Mouse (Mus musculus): Measurements from ENCODE around the gene Rps9. TPM values are rescaled to one million over a fixed set of nuclear protein-coding genes. Genes with fewer than 3 reads are reported as not detected.

The Rps9 gene
- polyA plus RNA-seq, 1 experiment from 2014 or later = 1,625 TPM

DNA sequence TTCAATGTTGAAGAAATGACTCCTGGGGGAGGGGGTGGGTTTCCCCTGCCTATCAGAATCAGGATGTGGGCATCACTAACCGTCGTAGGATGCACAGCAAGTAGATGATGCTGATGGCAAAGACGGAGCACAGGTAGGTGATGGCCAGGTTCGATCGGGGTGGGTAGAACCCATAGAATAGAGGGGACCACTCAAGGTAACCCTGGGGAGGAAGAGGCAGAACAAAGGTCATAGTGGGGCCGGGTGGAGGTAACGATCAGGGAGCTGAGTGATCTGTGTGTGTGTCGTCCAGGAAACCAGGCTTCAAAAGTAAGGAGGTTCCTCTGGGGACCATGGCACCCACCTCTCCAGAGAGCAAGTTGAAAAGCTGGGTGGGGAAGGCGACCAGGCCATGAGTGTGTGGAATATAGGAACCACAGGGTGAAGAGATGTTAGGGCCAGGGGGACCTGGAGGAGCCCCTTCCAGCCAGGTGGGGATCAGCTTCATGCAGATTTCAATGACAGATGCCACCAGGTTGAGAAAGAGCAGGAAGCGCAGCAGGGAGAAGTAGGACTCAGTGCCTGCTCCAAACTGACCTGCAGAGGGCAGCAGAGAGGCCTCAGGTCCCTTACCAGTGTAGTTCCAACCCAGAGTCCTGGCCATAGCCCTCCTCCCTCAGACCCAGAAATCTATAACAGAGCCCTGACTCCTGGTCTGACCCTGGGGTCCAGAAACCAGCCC, 29.1 kb upstream of the Rps9 start:
- ATAC-seq (ENCODE audit: insufficient read depth) = peak; percentile 85; the same call in 1 of the 2 replicates
- peak; percentile 89 for TF ChIP-seq CTCF (IDR thresholded peaks at IDR 0.05; ENCODE audit: low read depth)

DNA sequence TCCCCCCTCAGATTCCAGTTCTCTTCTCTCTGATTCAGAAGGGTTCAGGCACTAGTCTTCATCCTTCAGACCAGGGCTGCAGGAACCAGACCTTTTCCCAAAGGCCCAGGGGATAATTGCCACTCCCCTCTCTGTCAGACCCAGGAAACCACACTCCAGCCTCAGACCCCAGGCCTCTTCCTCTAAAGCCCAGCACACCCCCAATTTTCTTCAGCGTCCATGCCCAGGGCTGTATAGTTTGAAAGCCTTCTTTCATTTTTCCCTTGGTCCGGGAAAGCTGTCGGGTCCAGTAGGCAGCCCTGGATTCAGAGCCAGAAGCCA, 28.6 kb upstream of the Rps9 start:
- H3K4me1 ChIP-seq (ENCODE audit: insufficient read depth) = no peaks in the 10 kb centered on the region

More for the DNA sequence above, 29.1 kb upstream of the Rps9 start:
- no peak overlapping the region for H3K27ac ChIP-seq (ENCODE audit: low read depth)
- 71% methylated on average over 10 of the region's 10 CpGs for WGBS
- no peaks in the 10 kb centered on the region for H3K9me3 ChIP-seq (ENCODE audit: low read depth, low read length)
- no peak overlapping the region; the same call in 1 of the 2 replicates for H3K9ac ChIP-seq
- H3K27me3 ChIP-seq (ENCODE audit: insufficient read depth, low read length) = no peaks in the 10 kb centered on the region
- no peak overlapping the region for H3K4me3 ChIP-seq (ENCODE audit: low read depth, low read length)
- peak; percentile 92 for DNase-seq
- H3K4me2 ChIP-seq = no peak overlapping the region
- no peaks in the 10 kb centered on the region for H3K4me1 ChIP-seq (ENCODE audit: insufficient read depth)
- H3K36me3 ChIP-seq (ENCODE audit: insufficient read depth) = 0 out of 2 replicates have a peak, but pooled peaks cover 3% of the 10 kb centered on the region

DNA sequence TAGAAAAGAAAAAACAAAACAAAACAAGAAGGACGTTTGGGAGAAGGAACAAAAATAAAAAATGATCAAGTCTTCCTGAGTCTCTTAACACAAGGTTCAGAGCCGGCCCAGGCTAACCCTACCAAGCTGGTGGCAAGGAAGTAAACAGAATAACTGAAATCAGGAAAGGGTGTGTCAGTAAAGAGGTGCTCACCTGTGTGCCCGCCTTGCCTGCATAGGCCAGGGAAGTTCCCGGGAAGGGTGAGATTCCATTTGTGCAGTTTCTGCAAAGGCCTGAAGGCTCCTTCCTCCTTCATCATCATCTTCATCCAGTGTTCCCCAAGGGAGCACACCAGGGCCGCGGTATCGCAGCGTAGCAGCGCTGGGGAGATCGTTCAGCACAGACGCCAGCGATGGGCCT, 27.4 kb upstream of the Rps9 start:
- WGBS = 75% methylated on average over 12 of the region's 12 CpGs
- Histone ChIP-seq H3K9ac (peak overlapping the region; percentile 9; the same call in 1 of the 2 replicates), H3K4me1 (ENCODE audit: insufficient read depth) (no peaks in the 10 kb centered on the region), H3K27ac (ENCODE audit: low read depth) (no peak overlapping the region), H3K27me3 (ENCODE audit: insufficient read depth, low read length) (no peaks in the 10 kb centered on the region), H3K9me3 (ENCODE audit: low read depth, low read length) (no peaks in the 10 kb centered on the region), H3K4me2 (peak overlapping the region; percentile 36), H3K36me3 (ENCODE audit: insufficient read depth) (0 out of 2 replicates have a peak, but pooled peaks cover 3% of the 10 kb centered on the region), H3K4me3 (ENCODE audit: low read depth, low read length) (0 out of 2 replicates have a peak overlapping the region, but pooled peaks have one; percentile 19)
- ATAC-seq (ENCODE audit: insufficient read depth) = no peak
- no peak for TF ChIP-seq CTCF (IDR thresholded peaks at IDR 0.05; ENCODE audit: low read depth)
- no peak for DNase-seq

More for the DNA sequence above, 28.6 kb upstream of the Rps9 start:
- 0 out of 2 replicates have a peak, but pooled peaks cover 3% of the 10 kb centered on the region for H3K36me3 ChIP-seq (ENCODE audit: insufficient read depth)
- H3K4me3 ChIP-seq (ENCODE audit: low read depth, low read length) = no peak overlapping the region
- ATAC-seq (ENCODE audit: insufficient read depth) = no peak
- no peak overlapping the region; the same call in 1 of the 2 replicates for H3K9ac ChIP-seq
- H3K27ac ChIP-seq (ENCODE audit: low read depth) = no peak overlapping the region
- no peak for DNase-seq
- H3K27me3 ChIP-seq (ENCODE audit: insufficient read depth, low read length) = no peaks in the 10 kb centered on the region
- no peak overlapping the region for H3K4me2 ChIP-seq
- no peak for TF ChIP-seq CTCF (IDR thresholded peaks at IDR 0.05; ENCODE audit: low read depth)
- no peaks in the 10 kb centered on the region for H3K9me3 ChIP-seq (ENCODE audit: low read depth, low read length)
- 70% methylated on average over 3 of the region's 3 CpGs for WGBS

DNA sequence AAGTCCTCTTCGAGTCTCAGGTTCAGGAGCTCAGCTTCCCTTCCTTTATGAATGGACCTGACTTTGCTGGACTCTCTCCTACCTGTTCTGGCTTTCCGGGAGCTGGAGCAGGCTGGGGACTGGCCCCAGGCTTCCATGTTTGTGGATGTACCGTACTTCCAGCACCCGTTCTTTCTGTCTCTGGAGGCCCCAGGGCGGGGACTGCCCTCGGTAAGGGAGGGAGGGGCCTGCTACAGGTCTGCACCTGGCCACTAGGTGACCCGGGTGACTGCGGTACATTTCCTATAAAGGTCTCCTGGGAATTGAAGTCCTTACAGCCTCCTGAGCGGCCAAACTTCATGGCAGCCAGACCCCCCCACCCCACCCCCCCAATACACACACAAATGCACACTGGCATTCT, 26.5 kb upstream of the Rps9 start, which contains the start of gene Tmc4:
TSS of gene Tmc4 (minus strand) at position 212 of the 400 bp plus-strand sequence.
- Histone ChIP-seq H3K4me2 (peak within 1 kb of the TSS; percentile 36), H3K36me3 (ENCODE audit: insufficient read depth) (0 out of 2 replicates have a peak, but pooled peaks cover 10% of the 10 kb centered on the region), H3K4me1 (ENCODE audit: insufficient read depth) (no peaks in the 10 kb centered on the region), H3K27me3 (ENCODE audit: insufficient read depth, low read length) (no peaks in the 10 kb centered on the region), H3K9me3 (ENCODE audit: low read depth, low read length) (no peaks in the 10 kb centered on the region), H3K9ac (peak within 1 kb of the TSS; percentile 9; the same call in 1 of the 2 replicates), H3K4me3 (ENCODE audit: low read depth, low read length) (peak within 1 kb of the TSS; percentile 19), H3K27ac (ENCODE audit: low read depth) (no peak within 1 kb of the TSS)
- DNase-seq = peak; percentile 39
- peak; percentile 44 for ATAC-seq (ENCODE audit: insufficient read depth)
- TF ChIP-seq CTCF (IDR thresholded peaks at IDR 0.05; ENCODE audit: low read depth) = peak; percentile 25
- WGBS = 43% methylated on average over 9 of the region's 9 CpGs

DNA sequence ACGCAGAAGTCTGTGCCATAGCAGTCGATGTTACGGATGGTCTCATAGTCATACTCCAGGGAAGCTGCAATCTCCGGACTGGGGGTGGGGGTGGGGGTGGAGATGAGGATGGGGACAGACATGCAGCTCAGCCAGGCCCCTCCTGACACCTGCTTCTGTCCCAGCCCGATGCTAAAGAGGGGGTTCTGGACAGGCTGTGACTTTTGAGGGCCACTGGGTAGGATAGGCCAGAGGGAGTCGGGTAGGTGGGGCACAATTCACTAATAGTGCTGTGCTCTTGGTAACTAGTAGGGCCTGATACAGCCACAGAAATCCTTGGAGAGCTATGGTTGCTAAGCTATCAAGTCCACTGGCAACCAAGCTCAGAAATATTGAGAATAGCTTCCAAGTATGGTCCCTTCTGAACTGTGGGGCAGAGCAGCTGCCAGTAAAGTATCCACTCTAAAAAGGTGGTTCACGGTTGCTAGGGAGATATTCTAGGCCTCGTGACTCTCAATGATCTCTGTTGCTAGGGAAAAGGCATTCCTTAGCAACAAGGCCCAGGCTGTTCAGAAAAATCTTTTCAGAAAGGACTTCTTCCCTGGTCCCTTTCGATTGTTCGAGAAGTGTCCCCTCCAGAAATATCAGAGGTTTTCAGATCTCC, 19.8 kb upstream of the Rps9 start:
- ATAC-seq (ENCODE audit: insufficient read depth) = no peak
- no peaks in the 10 kb centered on the region for H3K9me3 ChIP-seq (ENCODE audit: low read depth, low read length)
- no peaks in the 10 kb centered on the region for H3K4me1 ChIP-seq (ENCODE audit: insufficient read depth)
- no peaks in the 10 kb centered on the region for H3K27me3 ChIP-seq (ENCODE audit: insufficient read depth, low read length)
- H3K9ac ChIP-seq = no peak overlapping the region
- DNase-seq = no peak
- TF ChIP-seq CTCF (IDR thresholded peaks at IDR 0.05; ENCODE audit: low read depth) = no peak
- no peak overlapping the region for H3K4me3 ChIP-seq (ENCODE audit: low read depth, low read length)
- 74% methylated on average over 10 of the region's 10 CpGs for WGBS
- H3K36me3 ChIP-seq (ENCODE audit: insufficient read depth) = peaks cover 39% of the 10 kb centered on the region; the same call in 1 of the 2 replicates
- H3K27ac ChIP-seq (ENCODE audit: low read depth) = no peak overlapping the region
- H3K4me2 ChIP-seq = no peak overlapping the region

DNA sequence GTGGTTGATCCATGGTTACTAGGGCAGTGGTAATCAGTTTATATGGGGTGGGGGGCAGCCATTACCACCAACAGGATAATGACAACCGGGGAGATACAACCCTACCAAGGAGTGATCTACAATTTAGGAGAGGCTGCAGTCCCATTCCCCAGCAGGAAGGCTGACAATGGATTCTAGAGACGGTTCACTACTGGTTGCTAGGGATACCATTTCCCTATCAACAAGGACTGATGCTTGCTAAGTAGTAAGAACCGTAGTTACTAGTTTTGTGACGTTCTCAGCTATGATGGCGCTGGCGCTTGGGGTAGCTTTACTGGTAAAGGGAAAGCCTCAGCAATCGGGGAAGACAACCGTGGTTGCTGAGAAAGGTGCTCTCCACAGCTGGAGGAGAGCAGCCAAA, 19.1 kb upstream of the Rps9 start:
- 87% methylated on average over 8 of the region's 8 CpGs for WGBS
- peaks cover 36% of the 10 kb centered on the region; the same call in 1 of the 2 replicates for H3K36me3 ChIP-seq (ENCODE audit: insufficient read depth)
- H3K9me3 ChIP-seq (ENCODE audit: low read depth, low read length) = no peaks in the 10 kb centered on the region
- no peak for ATAC-seq (ENCODE audit: insufficient read depth)
- no peak overlapping the region for H3K4me3 ChIP-seq (ENCODE audit: low read depth, low read length)
- TF ChIP-seq CTCF (IDR thresholded peaks at IDR 0.05; ENCODE audit: low read depth) = no peak
- H3K4me1 ChIP-seq (ENCODE audit: insufficient read depth) = no peaks in the 10 kb centered on the region
- no peaks in the 10 kb centered on the region for H3K27me3 ChIP-seq (ENCODE audit: insufficient read depth, low read length)
- H3K4me2 ChIP-seq = no peak overlapping the region
- no peak overlapping the region for H3K27ac ChIP-seq (ENCODE audit: low read depth)
- no peak for DNase-seq
- H3K9ac ChIP-seq = no peak overlapping the region

All from lung, embryonic 14.5 days (tissue).